Mouse (Mus musculus): ENCODE results near the gene Noc4l.

- TF ChIP-seq CTCF (IDR thresholded peaks at IDR 0.05; ENCODE audit: low read depth): no peak
- no peak for TF ChIP-seq EP300 (IDR thresholded peaks at IDR 0.05; ENCODE audit: low read depth)
These were observed 6.5 kb upstream of the Noc4l start for GRCm38 (mm10) chr5:110659682-110660081.
